Mouse (Mus musculus) midbrain, embryonic 13.5 days (tissue): ENCODE measurements around the gene Git1. TPM values are rescaled to one million over a fixed set of nuclear protein-coding genes. Genes with fewer than 3 reads are reported as not detected.

Experiments used
- ATAC-seq: fragments of 200-750 bp; cut with Nextera tagmentation; 2 replicates; pipeline ENCODE4 v1.8.0; 2017; ENCODE audit warnings: mild to moderate bottlenecking, moderate TSS enrichment, moderate library complexity
- H3K27ac ChIP-seq: fragments of 300-500 bp; sonication (generic); 2 replicates; pipeline ENCODE4 v1.5.1; 2015; ENCODE audit warnings: inconsistent platforms, mild to moderate bottlenecking, moderate library complexity
- H3K27me3 ChIP-seq: fragments of 300-500 bp; sonication (generic); 2 replicates; pipeline ENCODE4 v1.6.1; 2015; ENCODE audit warnings: mild to moderate bottlenecking, inconsistent platforms
- H3K36me3 ChIP-seq: fragments of 300-500 bp; sonication (generic); 2 replicates; pipeline ENCODE4 v1.6.1; 2015; ENCODE audit warnings: mild to moderate bottlenecking, inconsistent platforms
- H3K4me1 ChIP-seq: fragments of 300-500 bp; sonication (generic); replicated peaks from 2 replicates; pipeline ENCODE4 v1.6.1; 2015; ENCODE audit warnings: inconsistent platforms
- H3K4me2 ChIP-seq: fragments of 300-500 bp; sonication (generic); replicated peaks from 2 replicates; pipeline ENCODE4 v1.6.1; 2015; ENCODE audit warnings: moderate library complexity, mild to moderate bottlenecking, inconsistent platforms
- H3K4me3 ChIP-seq: fragments of 300-500 bp; sonication (generic); replicated peaks from 2 replicates; pipeline ENCODE4 v1.5.1; 2015; ENCODE audit warnings: mild to moderate bottlenecking, inconsistent platforms
- H3K9ac ChIP-seq: fragments of 300-500 bp; sonication (generic); replicated peaks from 2 replicates; pipeline ENCODE4 v1.6.1; 2015; ENCODE audit warnings: mild to moderate bottlenecking, inconsistent platforms
- H3K9me3 ChIP-seq: fragments of 300-500 bp; sonication (generic); 2 replicates; pipeline ENCODE4 v1.6.1; 2016; ENCODE audit warnings: mild to moderate bottlenecking, inconsistent platforms
- WGBS: fragments of 180-500 bp; shearing (Covaris S2); methylation state at CpG from one replicate; pipeline ENCODE4 v1.1.7; 2015; 5-methylcytosine and 5-hydroxymethylcytosine counted together
- polyA plus RNA-seq: library from polyadenylated mRNA; unstranded; fragments of >200 nt; fragmentation: Nextera tagmentation; extraction: Ambion mirVana; gene quantifications from 2 replicates; pipeline ENCODE4 v1.2.1, GENCODE M21; 2015

Git1 gene
- polyA plus RNA-seq, 1 experiment from 2014 or later, result 14.9 TPM

DNA sequence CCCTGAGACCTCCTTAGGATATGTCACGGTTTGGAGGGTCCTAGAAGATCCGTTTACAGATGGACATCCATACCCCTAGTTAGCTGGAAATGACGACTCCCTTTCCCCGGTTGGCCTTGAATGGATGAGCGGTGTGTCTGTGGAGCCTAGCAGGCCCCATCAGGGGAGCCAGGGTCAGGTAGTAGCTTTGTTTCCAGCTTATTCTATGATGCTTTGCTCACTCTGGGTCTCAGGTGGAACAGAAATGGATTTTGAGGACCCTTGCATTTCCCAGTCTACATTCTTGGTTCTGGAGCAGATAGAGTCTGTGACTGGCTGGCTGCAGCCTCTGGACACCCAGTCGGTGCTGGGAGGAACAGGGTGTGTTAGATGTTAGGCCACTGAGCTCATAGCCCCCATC lies 1.4 kb downstream of the Git1 start:
- H3K4me2 ChIP-seq, result peak overlapping the region; percentile 98
- H3K4me1 ChIP-seq, result peaks cover 78% of the 10 kb centered on the region
- WGBS, result 70% methylated on average over 6 of the region's 6 CpGs
- peak overlapping the region; percentile 97 for H3K9ac ChIP-seq
- 0 out of 2 replicates have a peak overlapping the region, but pooled peaks have one; percentile 89 for H3K27ac ChIP-seq
- peak overlapping the region; percentile 97 for H3K4me3 ChIP-seq
- H3K36me3 ChIP-seq, result peaks cover 14% of the 10 kb centered on the region
- no peaks in the 10 kb centered on the region for H3K9me3 ChIP-seq
- no peak for ATAC-seq
- H3K27me3 ChIP-seq, result no peaks in the 10 kb centered on the region

DNA sequence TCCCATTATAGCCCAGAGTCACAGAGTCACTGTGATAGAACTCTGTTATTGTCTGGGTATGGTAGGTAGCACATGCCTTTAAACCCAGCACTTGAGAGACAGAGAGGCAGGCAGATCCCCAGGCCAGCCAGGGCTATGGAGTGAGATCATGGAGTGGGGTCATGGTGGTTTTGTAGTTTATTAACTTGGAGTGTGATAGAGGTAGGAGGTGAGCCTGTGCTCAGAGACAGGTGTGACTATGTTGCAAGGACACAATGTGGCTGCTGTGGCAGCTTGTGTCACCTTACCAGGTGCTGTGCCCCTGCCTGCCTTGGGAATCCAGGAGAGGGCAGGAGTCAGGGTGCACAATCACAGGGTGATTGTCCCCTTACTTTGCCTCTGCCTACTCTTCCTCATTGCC lies 2.1 kb downstream of the Git1 start:
- Histone ChIP-seq H3K4me1 (peaks cover 79% of the 10 kb centered on the region), H3K4me3 (peak overlapping the region; percentile 97; the same call in 1 of the 2 replicates), H3K27me3 (no peaks in the 10 kb centered on the region), H3K9ac (peak overlapping the region; percentile 97; the same call in 1 of the 2 replicates), H3K9me3 (no peaks in the 10 kb centered on the region), H3K4me2 (peak overlapping the region; percentile 98), H3K27ac (no peak overlapping the region), H3K36me3 (peaks cover 21% of the 10 kb centered on the region)
- ATAC-seq, result no peak

DNA sequence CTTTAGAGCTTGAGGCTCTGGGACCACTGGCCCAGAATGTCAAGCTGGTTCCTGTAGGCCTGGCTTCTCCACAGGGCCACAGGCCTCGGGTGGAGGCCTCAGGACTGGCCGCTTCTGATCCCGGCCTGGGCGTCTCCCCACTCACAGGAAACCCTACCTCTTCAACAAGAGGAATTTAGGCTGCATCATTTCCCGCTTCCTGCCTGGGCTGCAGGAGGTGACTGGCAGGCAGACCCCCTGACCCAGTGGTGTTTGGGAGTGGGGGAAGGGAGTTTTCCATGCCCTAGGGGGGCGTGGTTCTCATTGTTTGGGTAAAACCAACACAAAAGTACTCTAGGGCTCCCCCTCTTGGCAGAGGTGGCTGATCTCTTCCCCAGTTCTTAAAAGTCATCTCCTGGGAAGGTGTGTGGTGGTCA lies 4.0 kb downstream of the Git1 start:
- Histone ChIP-seq H3K27ac (peak overlapping the region; percentile 44; the same call in 1 of the 2 replicates), H3K4me1 (peaks cover 70% of the 10 kb centered on the region), H3K36me3 (peaks cover 27% of the 10 kb centered on the region), H3K27me3 (no peaks in the 10 kb centered on the region), H3K4me2 (no peak overlapping the region), H3K9me3 (no peaks in the 10 kb centered on the region), H3K9ac (no peak overlapping the region), H3K4me3 (no peak overlapping the region)
- WGBS, result 21% methylated on average over 6 of the region's 6 CpGs
- ATAC-seq, result no peak

DNA sequence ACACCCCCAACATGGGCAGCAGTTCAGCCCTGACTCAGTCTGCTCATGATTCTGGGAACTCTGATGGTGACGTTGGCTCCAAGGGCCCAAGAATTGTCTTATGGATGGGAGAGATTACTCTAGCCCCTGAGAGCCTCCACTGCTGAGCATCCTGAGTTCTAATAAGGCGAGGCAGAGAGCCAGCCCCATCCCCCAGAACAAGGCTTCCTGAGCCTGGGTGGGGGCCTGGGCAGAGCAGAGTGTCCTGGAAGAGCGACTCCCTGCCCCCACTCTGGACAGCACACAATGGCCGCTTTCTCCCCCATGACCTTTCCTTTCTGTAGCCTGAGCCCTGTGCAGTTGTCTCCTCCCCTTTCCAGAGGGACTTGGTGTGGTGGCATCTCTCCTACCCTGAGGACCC lies 4.5 kb downstream of the Git1 start:
- 15% methylated on average over 4 of the region's 4 CpGs for WGBS
- H3K4me2 ChIP-seq, result no peak overlapping the region
- H3K27ac ChIP-seq, result peak overlapping the region; percentile 44
- H3K4me1 ChIP-seq, result peaks cover 65% of the 10 kb centered on the region
- no peaks in the 10 kb centered on the region for H3K9me3 ChIP-seq
- H3K36me3 ChIP-seq, result peaks cover 32% of the 10 kb centered on the region
- no peak for ATAC-seq
- no peak overlapping the region for H3K4me3 ChIP-seq
- H3K9ac ChIP-seq, result peak overlapping the region; percentile 36; the same call in 1 of the 2 replicates
- no peaks in the 10 kb centered on the region for H3K27me3 ChIP-seq

DNA sequence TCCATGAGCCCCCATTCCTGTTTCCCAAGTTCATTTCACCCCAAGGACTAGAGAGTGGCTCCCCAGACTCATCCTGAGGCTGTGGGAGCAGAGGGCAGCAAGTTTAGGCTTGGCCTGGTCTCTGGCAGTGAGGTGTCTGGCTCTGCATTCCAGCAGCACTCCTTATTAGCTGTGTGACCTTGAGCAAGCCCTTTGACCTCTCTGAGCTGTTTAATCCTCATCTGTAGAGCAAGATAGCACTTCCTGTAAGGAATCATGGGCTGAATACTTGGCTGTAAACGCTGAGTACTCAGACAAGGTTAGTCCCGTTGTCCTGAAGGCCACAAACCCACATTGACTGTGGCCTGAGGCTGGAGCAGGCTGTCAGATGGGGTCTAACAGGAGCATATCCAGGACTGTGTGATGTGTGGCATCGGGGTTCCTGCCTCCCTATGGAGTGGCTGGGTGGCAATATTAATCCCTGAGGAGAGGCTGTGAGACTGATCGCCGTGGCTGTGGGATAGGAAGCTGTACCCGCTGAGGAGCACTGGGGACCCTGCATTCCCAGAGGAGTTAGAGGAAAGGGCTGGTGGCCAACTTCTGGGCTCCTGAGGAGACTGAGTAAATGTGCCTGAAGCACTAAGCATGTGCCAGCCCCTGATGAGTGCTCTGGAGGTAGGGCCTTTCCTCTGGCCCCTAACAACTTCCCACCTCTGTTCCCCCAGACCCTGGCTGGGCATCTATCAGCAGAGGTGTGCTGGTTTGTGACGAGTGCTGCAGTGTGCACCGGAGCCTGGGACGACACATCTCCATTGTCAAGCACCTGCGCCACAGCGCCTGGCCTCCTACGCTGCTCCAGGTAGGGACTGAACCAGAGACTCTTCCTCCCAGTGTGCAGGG lies 5.1 kb downstream of the Git1 start:
- H3K4me2 ChIP-seq, result no peak overlapping the region
- H3K4me3 ChIP-seq, result no peak overlapping the region
- ATAC-seq, result no peak
- no peaks in the 10 kb centered on the region for H3K9me3 ChIP-seq
- H3K9ac ChIP-seq, result peak overlapping the region; percentile 36; the same call in 1 of the 2 replicates
- H3K27ac ChIP-seq, result peak overlapping the region; percentile 44
- H3K36me3 ChIP-seq, result peaks cover 38% of the 10 kb centered on the region
- no peaks in the 10 kb centered on the region for H3K27me3 ChIP-seq
- peaks cover 65% of the 10 kb centered on the region for H3K4me1 ChIP-seq
- WGBS, result 69% methylated on average over 12 of the region's 12 CpGs

DNA sequence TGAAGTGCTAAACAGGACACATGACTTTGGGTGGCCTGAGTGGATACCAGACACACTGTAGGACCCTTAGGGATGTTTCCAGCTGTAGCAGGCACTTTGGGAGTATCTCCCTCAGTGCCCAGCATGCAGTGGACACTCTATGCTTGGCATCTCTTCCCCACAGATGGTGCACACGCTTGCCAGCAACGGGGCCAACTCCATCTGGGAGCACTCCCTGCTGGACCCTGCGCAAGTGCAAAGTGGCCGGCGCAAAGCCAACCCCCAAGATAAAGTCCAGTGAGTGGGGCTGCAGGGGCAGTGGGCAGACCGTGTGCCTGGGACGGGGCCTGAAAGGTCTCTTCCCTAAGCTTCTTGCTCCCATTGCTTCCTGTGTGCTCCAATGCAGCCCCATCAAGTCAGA lies 6.0 kb downstream of the Git1 start:
- H3K36me3 ChIP-seq, result peaks cover 47% of the 10 kb centered on the region
- ATAC-seq, result no peak
- H3K4me1 ChIP-seq, result peaks cover 59% of the 10 kb centered on the region
- no peak overlapping the region for H3K27ac ChIP-seq
- no peaks in the 10 kb centered on the region for H3K9me3 ChIP-seq
- no peak overlapping the region for H3K4me3 ChIP-seq
- 87% methylated on average over 7 of the region's 7 CpGs for WGBS
- H3K9ac ChIP-seq, result no peak overlapping the region
- no peaks in the 10 kb centered on the region for H3K27me3 ChIP-seq
- no peak overlapping the region for H3K4me2 ChIP-seq

DNA sequence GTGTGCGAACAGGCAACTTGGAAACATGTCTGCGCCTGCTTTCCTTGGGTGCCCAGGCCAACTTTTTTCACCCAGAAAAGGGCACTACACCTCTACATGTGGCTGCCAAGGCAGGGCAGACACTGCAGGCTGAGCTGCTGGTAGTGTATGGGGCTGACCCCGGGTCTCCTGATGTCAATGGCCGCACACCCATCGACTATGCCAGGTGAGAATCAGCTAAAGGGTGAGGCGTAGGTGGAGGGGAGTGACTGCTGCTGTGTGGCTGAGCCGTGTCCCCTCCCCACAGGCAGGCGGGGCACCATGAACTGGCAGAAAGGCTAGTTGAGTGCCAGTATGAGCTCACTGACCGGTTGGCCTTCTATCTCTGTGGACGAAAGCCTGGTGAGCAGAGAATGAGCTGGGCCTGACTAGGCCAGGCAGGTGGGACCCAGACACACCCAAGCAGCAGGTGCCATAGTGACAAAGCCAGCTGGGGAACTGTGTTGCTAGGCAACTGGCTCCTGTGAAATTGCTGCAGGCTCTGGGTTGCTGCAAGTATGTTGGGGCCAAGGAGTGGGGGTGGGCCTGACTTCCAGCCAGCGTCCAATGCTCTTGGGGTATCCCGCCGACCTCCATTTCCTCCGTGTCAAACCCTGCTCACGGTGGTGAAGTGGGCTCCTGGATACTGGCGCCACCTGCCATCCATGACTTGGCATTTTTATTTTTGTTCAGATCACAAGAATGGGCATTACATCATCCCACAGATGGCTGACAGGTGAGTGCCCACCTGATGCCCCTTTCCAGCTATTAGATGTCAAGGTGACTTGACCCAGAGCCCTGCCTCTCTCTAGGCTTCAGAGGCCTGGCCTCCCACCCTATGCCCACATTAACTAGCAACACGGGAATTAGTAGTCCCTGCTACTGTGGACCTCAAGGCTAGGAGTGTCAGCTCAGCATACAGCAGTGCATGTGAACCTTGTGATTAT lies 7.3 kb downstream of the Git1 start:
- no peak overlapping the region for H3K4me2 ChIP-seq
- H3K27me3 ChIP-seq, result no peaks in the 10 kb centered on the region
- peaks cover 60% of the 10 kb centered on the region for H3K36me3 ChIP-seq
- ATAC-seq, result 0 out of 2 replicates have a peak, but pooled peaks have one; percentile 18
- peak overlapping the region; percentile 32; the same call in 1 of the 2 replicates for H3K27ac ChIP-seq
- no peak overlapping the region; the same call in 1 of the 2 replicates for H3K9ac ChIP-seq
- H3K4me1 ChIP-seq, result peaks cover 46% of the 10 kb centered on the region
- WGBS, result 77% methylated on average over 17 of the region's 17 CpGs
- no peaks in the 10 kb centered on the region for H3K9me3 ChIP-seq
- no peak overlapping the region for H3K4me3 ChIP-seq

DNA sequence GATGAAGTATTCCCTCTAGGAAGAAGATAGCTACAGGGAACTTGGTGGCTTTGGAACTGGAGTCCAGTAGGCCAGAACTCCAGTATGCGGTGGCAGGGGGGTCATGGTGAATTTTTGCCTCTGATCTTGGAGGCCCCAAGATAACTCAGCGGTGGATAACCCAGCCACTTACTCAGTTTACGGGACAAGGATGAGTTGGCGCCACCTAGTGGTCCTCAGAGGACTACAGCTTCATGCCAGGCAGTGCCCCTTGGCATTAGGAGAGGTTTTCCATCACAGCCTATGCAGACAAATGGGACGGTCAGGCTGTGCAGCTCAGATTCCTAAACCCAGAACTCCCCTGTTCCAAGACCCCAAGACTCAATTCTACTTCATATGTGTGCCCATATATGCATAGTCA lies 8.0 kb downstream of the Git1 start:
- peak; percentile 44 for ATAC-seq
- no peak overlapping the region for H3K4me3 ChIP-seq
- peaks cover 39% of the 10 kb centered on the region for H3K4me1 ChIP-seq
- no peak overlapping the region for H3K4me2 ChIP-seq
- peak overlapping the region; percentile 32; the same call in 1 of the 2 replicates for H3K27ac ChIP-seq
- peaks cover 67% of the 10 kb centered on the region for H3K36me3 ChIP-seq
- H3K9ac ChIP-seq, result no peak overlapping the region
- H3K27me3 ChIP-seq, result no peaks in the 10 kb centered on the region
- no peaks in the 10 kb centered on the region for H3K9me3 ChIP-seq
- WGBS, result 26% methylated on average over 5 of the region's 5 CpGs

DNA sequence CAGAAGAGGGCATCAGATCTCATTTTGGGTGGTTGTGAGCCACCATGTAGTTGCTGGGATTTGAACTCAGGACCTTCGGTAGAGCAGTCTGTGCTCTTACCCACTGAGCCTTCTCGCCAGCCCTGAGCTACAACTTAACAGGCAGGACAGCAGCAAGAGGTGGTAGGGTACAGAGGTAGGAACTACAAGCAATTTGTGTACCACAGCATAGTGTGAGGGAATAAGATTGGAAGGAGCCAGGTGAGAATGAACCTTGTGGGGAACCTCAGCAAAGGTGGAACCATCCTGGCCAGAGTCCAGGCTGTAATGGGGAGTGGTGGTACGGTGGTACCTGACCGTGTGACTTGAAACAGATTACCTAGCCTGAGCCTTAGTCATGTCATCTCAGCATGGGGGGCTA lies 8.6 kb downstream of the Git1 start:
- Histone ChIP-seq H3K4me1 (peaks cover 35% of the 10 kb centered on the region), H3K9ac (no peak overlapping the region), H3K9me3 (no peaks in the 10 kb centered on the region), H3K36me3 (peaks cover 73% of the 10 kb centered on the region), H3K4me2 (no peak overlapping the region), H3K27me3 (no peaks in the 10 kb centered on the region), H3K27ac (no peak overlapping the region), H3K4me3 (no peak overlapping the region)
- ATAC-seq, result no peak
- 91% methylated on average over 4 of the region's 4 CpGs for WGBS

DNA sequence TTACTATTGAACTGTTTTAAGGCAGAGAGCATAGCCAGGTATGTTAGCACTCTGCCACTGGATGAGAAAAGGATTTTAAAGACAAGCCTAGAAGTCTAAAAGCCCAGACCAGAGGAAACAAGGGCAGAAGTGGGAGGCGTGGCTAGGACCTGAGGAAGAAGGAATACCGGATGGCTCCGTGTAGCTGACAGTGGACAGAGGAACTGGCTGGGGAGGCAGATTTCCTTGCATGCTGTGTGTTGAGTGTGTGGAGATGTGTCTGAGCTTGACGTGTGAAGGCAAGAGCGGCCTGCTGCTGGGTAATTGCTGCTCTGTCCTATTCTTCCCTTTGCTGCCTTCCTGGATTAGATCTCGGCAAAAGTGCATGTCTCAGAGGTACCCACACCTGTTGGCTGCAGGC lies 9.1 kb downstream of the Git1 start:
- no peak overlapping the region for H3K9ac ChIP-seq

DNA sequence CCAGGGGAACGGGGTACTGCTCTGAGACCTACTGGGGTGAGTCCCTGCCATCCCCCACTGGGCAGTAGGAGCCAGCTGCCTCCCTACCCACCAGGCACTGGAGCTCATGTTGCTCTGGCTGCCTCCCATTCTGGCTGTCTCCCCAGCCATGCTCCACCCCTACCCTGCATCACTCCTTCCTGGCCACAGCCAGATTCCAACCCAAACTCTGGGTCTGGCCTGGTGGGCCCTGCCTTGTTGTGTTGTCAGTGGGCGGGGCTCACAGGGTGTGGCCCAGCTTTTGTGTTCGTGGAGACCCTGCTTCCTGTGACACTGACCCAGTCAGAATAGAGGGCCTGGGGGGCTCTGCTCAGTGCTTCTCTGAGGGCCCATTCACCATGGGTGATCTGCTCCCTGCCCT lies 10.1 kb downstream of the Git1 start:
- Histone ChIP-seq H3K4me3 (no peak overlapping the region), H3K27me3 (no peaks in the 10 kb centered on the region), H3K9ac (no peak overlapping the region), H3K4me1 (peaks cover 25% of the 10 kb centered on the region), H3K36me3 (peaks cover 80% of the 10 kb centered on the region), H3K27ac (no peak overlapping the region), H3K4me2 (no peak overlapping the region), H3K9me3 (no peaks in the 10 kb centered on the region)
- 73% methylated on average over 3 of the region's 3 CpGs for WGBS
- ATAC-seq, result no peak

More for the DNA sequence above, 9.1 kb downstream of the Git1 start:
- Histone ChIP-seq H3K36me3 (peaks cover 75% of the 10 kb centered on the region), H3K4me3 (no peak overlapping the region), H3K9me3 (no peaks in the 10 kb centered on the region), H3K4me1 (peaks cover 30% of the 10 kb centered on the region), H3K27me3 (no peaks in the 10 kb centered on the region), H3K27ac (no peak overlapping the region; the same call in 1 of the 2 replicates), H3K4me2 (no peak overlapping the region)
- 84% methylated on average over 6 of the region's 6 CpGs for WGBS
- no peak for ATAC-seq

DNA sequence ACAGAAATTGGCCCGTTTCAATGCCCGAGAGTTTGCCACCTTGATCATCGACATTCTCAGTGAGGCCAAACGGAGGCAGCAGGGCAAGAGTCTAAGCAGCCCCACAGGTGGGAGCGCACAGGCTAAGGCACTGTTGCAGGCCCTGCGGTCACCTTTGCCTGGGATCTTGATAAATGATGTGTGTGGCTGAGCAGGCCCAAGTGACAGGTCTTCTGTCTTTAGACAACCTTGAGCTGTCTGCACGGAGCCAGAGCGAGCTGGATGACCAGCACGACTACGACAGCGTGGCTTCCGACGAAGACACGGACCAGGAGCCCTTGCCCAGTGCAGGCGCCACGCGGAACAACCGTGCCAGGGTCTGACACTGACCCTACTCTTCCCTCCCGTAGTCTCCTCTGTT lies 11.0 kb downstream of the Git1 start:
- peaks cover 73% of the 10 kb centered on the region for H3K36me3 ChIP-seq
- peaks cover 21% of the 10 kb centered on the region for H3K4me1 ChIP-seq
- H3K27ac ChIP-seq, result no peak overlapping the region
- H3K9ac ChIP-seq, result no peak overlapping the region
- 97% methylated on average over 19 of the region's 19 CpGs for WGBS
- H3K4me3 ChIP-seq, result no peak overlapping the region
- no peaks in the 10 kb centered on the region for H3K9me3 ChIP-seq
- H3K4me2 ChIP-seq, result no peak overlapping the region
- ATAC-seq, result no peak
- H3K27me3 ChIP-seq, result no peaks in the 10 kb centered on the region
